Mouse (Mus musculus) layer of hippocampus, adult 11-12 months (tissue): ENCODE measurements around the gene Tom1.

ENCODE experiments used
- DNase-seq: peaks from one replicate; pipeline ENCODE4 v3.0.0; 2022; ENCODE audit warnings: low spot score

Tom1 gene

DNA sequence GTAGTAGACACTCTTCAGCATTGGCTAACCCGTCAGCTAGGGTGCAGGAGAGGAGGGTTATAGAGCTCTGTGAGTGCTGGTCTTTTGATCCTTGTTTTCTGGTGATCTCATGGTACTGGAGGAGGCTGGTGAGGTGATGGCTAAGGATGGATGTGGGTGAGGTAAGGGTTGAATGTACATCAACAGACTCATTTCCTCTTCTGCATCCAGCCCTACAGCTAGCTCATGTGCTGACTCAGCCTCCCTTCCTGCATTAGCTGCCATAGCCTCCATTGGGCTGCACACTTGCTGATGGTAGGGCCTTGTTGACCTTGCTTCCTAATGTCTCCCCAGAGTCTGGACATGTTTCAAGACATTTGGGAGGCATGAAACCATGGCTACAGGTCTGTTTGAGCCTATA, 9.5 kb downstream of the Tom1 start:
- no peak for DNase-seq

DNA sequence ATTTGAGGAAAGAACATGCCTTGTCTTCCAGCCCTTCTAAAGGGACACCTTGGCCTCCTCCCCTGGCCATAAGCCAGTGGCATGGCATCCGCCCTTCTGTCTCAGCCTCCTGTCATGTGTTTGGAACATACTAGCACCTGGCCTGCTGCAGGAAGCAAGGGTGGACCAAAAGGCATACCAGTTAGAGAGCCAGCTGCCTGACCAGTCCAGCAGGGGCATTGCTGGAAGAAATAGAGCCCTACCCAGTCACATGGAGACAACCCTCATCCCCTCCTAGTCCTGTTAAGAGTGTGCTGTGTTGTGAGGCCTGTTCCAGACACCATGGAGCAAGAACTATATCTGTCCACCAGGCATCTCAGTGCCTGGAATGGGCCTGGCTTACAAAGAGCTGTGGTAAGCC, 12.8 kb downstream of the Tom1 start:
- no peak for DNase-seq

DNA sequence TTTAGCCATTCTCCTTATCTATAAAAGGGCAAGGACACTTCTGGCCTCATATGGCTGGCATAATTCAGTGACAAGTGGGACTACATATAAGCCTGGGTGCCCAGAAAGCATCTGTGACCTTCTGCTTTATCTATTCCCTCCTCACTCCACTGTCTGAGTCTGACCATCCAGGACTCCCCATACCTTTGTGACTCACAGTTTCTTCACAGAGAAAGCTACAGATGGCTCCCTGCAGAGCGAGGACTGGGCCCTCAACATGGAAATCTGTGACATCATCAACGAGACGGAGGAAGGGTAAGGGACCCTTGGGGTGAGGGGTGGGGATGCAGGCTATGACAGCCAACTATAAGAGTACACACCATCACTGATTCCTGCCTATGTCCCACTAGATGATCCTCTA, 14.3 kb downstream of the Tom1 start:
- no peak for DNase-seq

DNA sequence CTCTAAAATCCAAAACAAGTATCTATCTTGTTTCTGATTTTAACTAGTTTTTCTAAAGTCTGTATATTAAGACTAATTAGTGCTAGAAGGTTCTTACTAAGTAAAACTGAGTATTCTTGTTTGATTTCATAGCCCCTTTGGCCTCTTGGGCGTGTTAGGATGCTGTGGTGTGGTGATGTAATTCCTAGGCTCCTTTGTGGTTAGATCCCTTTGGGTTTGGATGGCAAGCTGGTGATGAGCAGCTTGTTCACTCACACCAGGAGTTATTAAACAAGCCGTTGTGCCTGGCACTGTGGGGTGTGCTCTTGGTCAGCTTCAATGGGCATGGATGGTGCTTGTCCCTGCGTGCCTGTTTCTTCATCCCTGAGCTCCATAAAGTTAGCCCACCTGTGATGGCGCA, 19.8 kb downstream of the Tom1 start:
- DNase-seq, result no peak

DNA sequence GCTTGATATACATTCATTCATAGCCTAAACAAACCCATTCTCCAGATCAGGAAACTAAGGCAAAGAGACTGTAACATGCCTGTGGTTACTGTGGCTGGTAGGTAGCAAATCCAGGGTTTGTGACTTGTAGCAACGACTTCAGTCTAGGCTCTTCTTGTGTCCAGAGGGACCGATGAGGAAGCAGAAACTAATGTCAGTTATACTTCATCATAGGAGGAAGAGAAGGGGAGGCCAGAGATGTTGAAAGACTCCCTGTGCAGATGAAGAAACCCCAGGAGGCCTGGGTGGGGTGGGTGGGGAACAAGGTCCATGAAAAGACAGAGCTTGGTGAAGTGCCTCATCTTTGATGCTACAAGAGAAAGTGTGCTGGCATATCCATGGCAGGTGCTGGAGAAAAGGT, 22.2 kb downstream of the Tom1 start:
- no peak for DNase-seq

DNA sequence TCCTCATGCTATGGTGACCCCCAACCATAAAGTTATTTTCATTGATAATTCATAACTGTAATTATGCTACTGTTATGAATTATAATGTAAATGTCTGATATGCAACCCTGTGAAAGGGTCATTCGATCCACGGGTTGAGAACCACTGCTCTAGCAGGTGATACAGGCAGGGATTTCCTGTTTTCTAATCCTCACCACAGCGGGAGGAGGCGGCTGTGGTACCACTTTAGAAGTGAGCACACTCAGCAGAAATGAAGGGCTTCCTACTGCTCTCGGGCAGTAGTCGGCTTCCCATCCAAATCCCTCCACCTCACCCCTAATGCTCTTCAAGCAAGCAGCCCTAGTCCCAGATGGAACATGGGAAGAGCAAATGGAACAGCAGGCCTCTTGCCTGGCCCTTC, 26.5 kb downstream of the Tom1 start:
- DNase-seq, result no peak

DNA sequence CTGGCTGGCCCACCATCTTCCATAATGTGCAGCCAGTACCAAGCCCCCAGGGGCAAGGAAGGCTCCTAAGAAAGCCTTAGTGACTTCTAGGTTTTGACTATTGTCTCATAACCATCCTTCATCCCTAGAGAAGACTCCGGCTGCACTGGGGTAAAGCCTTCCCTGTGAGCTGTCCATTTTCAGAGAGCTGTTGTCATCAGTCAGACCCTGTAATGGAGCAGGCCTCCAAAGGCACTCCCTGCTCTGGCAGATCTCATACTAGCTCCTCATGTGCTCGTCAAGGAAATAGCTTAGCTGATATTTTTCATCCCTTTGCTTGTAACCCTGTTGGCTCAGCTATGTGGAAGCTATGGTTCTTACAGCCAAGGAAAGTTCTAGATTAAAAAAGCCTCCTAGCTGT, 27.3 kb downstream of the Tom1 start:
- no peak for DNase-seq

DNA sequence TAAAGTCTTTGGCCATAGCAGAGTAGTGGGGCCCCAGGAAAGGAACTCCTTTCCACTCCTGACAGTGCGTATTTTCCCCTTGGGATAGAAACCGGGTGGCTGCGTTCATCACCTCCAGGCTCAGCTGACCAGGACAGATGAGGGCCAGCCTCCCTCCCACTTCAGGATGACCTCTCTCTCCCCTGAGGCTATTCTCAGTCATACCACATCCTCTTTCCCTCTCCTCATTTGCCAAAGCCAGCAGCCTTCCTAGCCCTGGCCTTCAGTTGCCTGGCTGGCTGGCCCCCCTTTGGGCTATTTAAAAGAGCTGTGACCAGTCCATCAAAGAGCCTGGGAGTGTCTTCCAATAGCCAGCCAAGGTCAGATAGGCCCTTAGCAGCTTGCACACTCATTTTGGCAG, 29.8 kb downstream of the Tom1 start:
- DNase-seq, result peak; percentile 34

DNA sequence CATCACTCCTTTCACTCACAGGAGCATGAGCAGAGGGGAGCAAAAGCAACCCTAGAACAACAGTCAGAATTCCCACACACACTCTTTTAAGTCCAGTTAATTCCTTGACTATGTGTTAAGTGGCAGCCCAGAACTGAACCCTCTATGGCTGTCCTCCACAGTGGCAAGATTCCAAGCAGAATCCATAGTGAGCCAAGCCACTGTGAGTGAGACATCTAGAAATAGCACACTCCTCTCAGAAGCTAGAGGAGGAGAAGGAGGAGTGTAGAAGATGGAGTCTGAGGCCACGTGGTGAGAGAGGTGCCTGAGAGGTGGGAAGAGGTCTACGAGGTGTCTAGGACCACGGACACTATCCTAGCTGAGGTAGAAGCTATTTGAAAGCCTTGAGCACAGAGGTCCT, 31.3 kb downstream of the Tom1 start:
- DNase-seq, result no peak

DNA sequence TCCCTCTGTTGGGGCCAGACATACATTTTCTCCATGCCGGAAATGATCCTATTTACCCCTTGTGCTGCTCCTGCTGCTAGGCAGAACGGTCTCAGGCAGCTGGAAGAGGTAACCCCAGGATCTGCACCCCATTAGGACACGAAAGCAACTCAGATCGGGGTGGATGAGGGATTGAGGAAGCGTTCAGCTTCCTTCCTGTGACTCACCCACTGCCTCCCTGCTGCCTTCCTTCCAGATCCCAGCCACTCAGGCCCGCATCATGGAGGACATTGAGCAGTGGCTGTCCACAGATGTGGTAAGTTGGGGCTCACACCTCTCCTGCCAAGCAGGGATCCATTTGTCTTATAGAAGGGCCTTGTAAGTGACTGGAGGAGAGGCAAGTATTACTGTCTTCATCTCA, 33.8 kb downstream of the Tom1 start:
- DNase-seq, result no peak

DNA sequence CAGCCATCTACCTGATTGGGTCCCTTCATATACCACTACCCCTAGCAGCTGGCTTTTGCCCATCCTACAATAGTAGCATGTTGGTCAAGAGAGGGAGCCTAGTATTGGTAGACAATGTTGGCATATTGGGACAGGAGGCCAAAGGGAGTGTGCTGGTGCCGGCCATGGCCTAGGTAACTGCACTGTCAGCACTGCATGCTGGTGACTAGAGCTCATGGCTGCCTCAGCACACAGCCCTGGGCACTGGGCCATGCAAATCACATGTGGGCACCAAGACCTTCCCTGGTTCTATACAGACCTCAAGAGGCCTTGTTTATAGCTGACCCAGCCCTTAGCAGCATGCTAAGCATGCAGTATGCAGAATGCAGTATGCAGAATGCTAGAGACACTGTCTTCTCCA, 36.8 kb downstream of the Tom1 start:
- no peak for DNase-seq

DNA sequence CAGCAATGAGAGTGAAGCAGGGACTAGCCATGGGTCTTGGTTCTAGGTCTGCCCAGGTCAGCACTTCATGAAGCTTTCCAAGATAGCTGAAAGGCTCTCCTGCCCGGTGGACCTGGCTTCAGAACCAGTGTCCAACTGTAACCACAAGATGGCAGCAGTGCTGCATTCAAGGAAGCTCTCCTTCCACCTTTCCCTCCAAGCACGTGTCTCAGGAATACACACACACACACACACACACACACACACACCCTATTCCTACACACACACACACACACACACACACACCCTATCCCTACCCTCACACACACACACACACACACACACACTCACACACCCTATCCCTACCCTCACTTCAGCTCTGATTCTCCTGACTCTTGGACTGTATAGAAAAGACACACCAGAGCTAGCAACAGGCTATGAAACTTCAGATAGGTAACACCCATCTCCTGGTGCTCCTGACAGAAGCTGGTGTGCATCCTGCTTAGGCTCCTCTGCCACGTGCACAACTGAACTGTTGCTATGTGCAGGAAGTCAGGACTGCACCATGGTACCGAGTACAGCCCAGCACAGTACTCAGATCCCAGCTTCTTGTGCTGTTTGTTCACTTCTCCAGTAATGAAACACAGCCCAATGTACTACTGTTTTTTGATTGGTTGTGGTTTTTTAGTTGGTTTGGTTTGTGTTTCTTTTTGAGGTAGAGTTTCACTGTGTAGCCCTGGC, 38.3 kb downstream of the Tom1 start:
- peak; percentile 85 for DNase-seq

DNA sequence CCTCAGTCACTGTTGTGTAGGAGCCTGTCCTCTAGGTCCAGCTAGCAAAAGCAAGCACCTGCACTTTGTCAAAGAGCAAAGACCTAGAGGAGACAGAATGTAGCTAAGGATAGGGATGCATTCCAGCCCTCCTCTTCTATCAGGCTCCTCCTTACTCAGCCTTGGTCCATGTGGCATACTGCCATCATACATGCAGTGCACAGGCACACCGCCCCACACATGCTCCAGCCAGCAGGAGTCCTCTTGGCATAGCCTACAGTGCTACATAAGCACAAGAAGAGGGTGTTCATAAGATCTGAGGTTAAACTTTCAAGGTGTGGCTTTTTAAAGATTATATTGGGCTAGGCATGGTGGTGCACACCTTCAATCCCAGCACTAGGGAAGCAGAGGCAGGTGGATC, 41.4 kb downstream of the Tom1 start:
- DNase-seq, result no peak

DNA sequence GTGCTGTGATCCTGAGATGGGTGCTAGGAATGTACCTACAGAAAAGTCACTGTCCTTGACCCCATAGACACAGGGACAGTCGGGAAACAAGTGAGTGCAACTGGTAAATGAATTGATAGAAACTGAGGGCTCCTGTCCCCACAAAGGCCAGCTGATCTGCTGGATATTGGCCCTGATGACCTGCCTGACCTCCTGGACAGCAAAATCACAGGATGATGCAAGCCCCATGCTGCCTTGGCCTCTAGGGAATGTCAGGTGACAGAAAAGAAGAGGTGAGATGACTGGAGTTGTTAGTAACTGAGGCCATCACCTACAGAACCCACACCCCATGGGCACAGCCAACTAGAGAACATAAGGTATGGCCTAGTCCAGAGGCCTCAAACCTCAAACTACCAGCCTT, 44.7 kb downstream of the Tom1 start:
- DNase-seq, result no peak

DNA sequence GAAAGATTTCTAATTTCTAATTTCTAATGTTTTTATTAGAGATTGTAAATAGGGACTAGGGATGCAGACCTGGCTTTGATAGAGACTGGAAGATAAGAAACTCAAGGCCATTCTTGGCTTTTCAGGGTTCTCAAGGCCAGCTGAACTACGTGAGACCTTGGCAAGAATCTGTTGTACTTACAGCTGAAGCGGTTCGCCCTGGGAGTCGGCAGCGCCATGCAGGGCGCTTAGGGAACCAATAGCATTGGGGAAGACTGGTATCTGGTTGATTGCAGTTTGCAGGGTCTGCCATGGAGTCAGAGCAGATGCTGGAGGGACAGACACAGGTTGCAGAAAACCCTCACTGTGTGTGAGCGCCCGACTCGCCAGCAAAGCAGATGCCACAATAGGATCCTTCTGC, 45.3 kb downstream of the Tom1 start:
- DNase-seq, result no peak

DNA sequence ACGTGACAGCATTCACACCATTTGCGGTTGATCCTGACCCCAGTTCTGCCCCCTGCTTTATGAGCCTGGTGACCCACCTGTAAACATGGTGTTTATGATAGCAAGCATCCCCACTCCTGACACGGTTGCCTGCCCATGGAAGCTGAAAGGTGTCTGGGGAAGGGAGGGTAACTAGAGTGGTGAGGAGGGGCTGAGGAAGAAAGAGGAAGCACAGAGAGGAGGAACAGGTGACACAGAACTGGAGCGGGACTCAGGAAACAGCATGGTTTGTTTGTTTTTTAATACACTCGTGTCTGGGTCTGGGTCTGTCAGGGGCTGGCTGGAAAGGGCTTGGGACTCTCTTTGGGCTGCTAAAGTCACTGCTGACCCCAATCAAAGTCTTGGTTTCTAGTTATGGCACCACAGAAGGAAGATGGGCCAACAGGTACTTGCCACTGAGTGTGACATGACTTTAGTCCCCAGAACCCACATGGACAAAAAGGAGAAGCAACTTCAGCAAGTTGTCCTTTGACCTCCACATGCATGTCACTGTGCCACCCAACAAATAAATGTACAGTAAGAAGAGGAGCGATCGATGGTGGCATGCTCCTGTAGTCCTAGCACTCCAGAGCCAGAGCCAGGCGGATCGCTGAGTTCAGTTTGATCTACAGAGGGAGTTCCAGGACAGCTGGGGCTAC, 48.0 kb downstream of the Tom1 start:
- DNase-seq, result no peak

DNA sequence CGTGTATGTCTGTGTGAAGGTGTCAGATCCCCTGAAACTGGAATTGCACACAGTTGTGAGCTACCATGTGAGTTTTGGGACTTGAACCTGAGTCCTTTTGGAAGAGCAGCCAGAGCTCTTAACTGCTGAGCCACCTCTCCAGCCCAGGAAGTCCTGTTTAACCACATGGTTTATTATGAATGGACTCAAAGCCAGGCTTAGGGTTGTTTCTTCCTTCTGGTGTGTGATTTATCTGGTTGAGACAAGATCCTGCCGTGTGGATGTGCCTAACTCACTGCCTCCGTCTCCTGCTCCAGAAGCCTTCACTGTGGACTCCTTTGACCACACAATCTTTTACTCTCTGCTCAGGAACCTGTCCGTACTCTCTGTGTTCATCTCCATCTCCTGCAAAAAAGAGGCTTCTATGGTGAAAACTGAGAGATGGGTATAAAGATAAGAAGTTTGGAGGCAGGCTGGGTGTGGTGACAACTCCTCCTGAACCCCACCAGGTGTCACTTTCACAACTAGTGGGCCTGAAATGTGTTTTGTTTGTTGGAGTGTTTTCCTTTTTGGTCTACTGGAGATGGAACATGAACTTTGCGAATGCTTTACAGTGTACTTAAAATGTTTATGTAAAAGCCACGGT, 48.8 kb downstream of the Tom1 start:
- no peak for DNase-seq

DNA sequence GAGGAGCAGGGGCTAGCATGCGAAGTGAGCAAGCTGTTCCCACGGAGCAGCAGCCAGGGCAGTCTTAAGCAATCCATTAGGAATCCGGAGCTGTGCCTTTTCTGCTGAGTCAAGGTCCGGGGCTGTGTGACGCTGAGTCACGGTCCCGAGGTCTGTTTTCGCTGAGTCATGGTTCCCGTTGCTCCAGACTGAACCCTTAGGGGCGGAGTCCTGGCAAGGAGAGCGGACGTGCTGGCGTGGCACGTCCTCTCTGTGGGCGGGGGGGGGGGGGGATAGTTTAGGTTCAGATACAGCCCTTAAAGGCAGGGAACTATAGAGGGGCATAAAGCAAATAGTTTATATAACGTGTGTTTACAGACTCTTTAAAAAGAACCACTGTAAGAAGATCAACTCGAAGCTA, 50.3 kb downstream of the Tom1 start:
- DNase-seq, result peak; percentile 88

DNA sequence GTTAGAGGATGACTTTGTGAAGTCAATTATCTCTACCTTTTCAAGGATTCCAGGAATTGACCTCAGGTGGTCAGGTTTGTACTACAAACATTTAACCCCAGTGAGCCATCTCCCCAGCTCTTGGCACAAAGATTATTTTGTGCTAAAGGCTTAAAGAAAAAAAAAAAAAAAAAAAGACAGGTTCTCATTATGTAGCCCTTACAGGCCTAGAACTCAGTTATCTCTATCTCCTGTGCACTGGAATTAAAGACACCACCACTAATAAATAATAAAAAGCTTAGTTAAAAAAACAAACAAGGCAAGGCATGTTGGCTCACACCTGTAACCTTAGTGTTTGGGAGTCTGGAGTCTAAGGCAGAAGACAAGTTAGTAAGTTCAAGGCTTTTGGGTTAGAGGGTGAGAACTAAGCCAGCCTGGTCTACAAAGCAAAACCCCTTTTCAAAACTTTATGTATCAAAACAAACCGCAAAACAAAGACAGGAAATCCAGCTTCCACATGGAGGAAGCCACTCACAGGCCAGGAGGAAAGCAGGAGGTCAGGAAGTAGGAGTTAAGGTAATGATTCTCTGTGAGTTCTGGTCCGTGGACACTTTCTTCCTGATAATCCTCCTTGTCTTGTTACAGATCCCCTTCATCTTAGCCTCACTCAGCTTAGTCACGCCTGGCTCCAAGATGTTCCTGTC, 51.0 kb downstream of the Tom1 start:
- no peak for DNase-seq

DNA sequence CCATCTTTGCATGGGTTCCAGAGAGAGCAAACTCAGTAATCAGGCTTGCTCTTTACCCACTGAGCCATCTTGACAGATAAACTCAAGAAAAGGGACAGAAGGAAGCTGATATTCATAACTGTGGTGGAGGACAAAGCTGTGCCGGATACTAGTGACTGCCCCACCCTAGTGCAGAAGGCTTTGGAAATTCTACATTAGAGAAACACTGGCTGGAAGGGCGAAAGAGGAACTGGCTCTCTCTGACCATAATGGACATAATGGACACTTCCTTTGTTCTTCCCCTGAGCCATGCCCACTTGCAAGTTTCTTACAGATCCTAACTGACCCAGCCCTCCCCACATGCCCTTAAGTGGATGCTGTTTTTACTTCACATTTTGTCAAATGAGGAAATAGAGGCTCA, 52.5 kb downstream of the Tom1 start:
- no peak for DNase-seq

DNA sequence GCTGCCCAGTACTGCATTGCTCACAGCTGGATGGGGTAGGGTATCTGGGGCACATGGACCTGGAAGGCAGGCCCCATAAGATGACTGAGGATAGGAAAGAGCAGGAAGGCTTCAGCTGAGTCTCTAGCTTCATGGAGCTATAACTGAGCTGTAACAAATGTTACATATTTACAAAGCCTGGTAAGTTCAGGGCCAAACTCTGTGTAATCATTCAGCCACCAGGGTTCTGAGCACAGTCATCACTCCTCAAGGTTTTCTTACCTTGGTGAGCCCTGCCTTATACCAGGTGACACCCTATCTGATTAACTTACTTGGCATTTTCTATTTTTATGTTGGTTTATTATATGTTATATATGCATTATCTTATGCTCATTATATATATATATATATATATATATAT, 53.6 kb downstream of the Tom1 start:
- DNase-seq, result no peak

DNA sequence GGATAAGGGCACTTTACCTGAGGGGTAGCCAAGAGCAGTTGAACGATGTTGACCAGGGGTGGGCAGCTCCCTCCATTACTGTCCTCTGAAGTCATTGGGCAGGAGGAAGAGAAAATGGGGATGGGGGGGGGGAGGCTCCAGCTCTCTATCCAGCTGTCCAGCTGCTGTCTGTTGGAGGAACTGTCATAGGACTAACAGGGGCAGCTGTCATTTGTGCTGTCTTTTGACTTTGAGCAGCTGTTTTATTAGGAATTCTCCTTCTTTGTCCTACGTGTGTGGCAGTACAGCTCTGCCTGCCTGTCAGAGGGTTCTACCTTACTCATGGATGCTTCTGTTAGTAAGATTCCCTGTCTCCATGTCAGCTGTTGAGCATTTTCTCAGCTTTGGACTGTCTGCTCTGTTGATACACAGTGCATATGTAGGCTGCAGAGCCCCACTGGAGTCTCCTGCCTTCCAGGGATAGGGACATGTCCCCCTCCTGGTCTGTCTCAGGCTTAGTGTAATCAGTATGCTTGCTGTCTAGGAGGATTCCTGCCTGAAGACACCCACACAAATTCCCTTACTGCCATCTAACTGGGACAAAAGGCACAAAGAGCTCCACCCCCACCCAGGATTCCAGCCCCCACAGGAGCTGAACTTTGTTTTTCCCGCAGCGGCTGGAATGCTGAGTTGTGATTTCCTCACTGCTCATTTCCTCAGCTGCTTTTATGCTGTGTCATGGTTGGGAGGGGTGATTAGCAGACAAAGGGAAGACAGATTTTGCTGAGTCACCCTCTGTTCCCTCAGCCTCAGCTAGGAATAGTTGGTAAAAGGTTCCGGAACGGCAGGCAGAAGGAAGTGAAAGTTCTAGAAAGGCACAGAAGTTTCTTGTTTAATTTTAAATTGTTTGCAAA, 55.7 kb downstream of the Tom1 start:
- peak; percentile 85 for DNase-seq
